Mouse (Mus musculus) embryonic facial prominence, embryonic 11.5 days (tissue): ENCODE measurements at regions not wholly inside any gene's neighbourhood (a gene's known extent, or its start where the extent isn't known, plus 50 kb on each side); places are given as distances from the start of the nearest gene placed in this dataset.

Source experiments
- ATAC-seq: fragments of 200-750 bp; cut with Nextera tagmentation; replicated peaks from 2 replicates; pipeline ENCODE4 v1.8.0; 2017; ENCODE audit warnings: low read depth; ENCODE audit not compliant: insufficient number of reproducible peaks, low FRiP score, low TSS enrichment
- DNase-seq: peaks from one replicate; pipeline ENCODE4 v3.0.0-alpha.2; 2015; ENCODE audit warnings: low spot score
- H3K27ac ChIP-seq: fragments of 300-500 bp; sonication (generic); replicated peaks from 2 replicates; pipeline ENCODE4 v1.5.1; 2014; ENCODE audit warnings: mild to moderate bottlenecking, low read depth, low read length, control low read depth
- H3K27me3 ChIP-seq: fragments of 300-500 bp; sonication (generic); 2 replicates; pipeline ENCODE4 v1.6.1; 2014; ENCODE audit warnings: mild to moderate bottlenecking, low read length, moderate library complexity, mixed read lengths; ENCODE audit not compliant: control insufficient read depth, insufficient read depth
- H3K36me3 ChIP-seq: fragments of 300-500 bp; sonication (generic); replicated peaks from 2 replicates; pipeline ENCODE4 v1.6.1; 2014; ENCODE audit warnings: low read depth, mild to moderate bottlenecking, low read length, moderate library complexity, mixed read lengths; ENCODE audit not compliant: control insufficient read depth, insufficient read depth
- H3K4me1 ChIP-seq: fragments of 300-500 bp; sonication (generic); 2 replicates; pipeline ENCODE4 v1.6.1; 2014; ENCODE audit warnings: low read length, mixed read lengths; ENCODE audit not compliant: control insufficient read depth, insufficient read depth
- H3K4me2 ChIP-seq: fragments of 300-500 bp; sonication (generic); 2 replicates; pipeline ENCODE4 v1.6.1; 2014; ENCODE audit warnings: low read depth, mild to moderate bottlenecking, control low read depth, low read length, moderate library complexity
- H3K4me3 ChIP-seq: fragments of 300-500 bp; sonication (generic); 2 replicates; pipeline ENCODE4 v1.5.1; 2014; ENCODE audit warnings: low read depth, low read length, control low read depth
- H3K9ac ChIP-seq: fragments of 300-500 bp; sonication (generic); replicated peaks from 2 replicates; pipeline ENCODE4 v1.6.1; 2014; ENCODE audit warnings: mild to moderate bottlenecking, control low read depth, low read length
- H3K9me3 ChIP-seq: fragments of 300-500 bp; sonication (generic); replicated peaks from 2 replicates; pipeline ENCODE4 v1.6.1; 2016; ENCODE audit warnings: mild to moderate bottlenecking, low read length, inconsistent platforms, mixed read lengths; ENCODE audit not compliant: control insufficient read depth
- WGBS: fragments of 180-500 bp; shearing (Covaris S2); extraction: QIAGEN DNeasy Blood & Tissue Kit; methylation state at CpG from one replicate; pipeline ENCODE4 v1.1.7; 2014; 5-methylcytosine and 5-hydroxymethylcytosine counted together

DNA sequence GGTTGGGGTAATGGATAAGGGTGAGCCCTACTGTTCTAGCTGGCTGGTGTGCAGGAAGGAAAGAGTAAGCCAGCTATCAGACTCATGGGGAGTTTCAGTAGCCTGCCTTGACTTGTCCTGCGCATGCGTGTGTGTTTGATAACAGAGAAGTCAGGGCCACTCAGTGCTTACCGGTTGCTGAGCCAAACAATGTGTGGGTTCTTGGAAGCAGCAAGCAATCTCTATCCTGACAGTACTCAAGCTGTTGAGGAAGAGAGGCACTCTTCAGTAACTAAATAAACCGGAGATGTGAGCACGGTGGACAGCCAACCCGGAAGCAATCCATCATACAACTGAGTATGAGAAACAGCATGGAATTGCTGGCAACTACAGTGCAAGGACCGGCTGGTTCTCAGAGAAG, 160.1 kb upstream of the Arid1b start:
- 81% methylated on average over 7 of the region's 7 CpGs for WGBS
- Histone ChIP-seq H3K9ac (no peak overlapping the region), H3K4me3 (no peak overlapping the region), H3K4me2 (no peak overlapping the region), H3K9me3 (no peaks in the 10 kb centered on the region), H3K4me1 (no peaks in the 10 kb centered on the region), H3K27ac (no peak overlapping the region), H3K36me3 (no peaks in the 10 kb centered on the region), H3K27me3 (no peaks in the 10 kb centered on the region)
- ATAC-seq: no peak
- no peak for DNase-seq

DNA sequence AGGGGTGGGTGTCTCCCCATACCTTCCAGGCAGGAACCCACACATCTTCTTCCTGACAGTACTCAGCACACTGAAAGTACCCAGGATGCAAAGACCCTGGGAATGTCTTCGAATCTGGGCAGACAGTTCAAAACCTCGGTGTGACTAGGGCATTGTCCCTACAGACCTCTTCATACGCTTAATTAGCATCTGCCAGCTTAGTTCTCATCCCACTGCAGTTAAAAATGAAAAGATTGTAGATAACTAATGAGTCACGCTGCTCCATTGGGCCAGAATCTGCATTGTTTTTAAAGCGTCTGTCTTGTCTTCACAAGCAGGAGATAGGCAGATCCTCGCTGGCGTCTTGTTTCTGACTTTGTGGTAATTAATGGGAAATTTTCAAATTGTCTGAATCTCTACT, 159.6 kb upstream of the Arid1b start:
- Histone ChIP-seq H3K4me1 (no peaks in the 10 kb centered on the region), H3K9me3 (no peaks in the 10 kb centered on the region), H3K36me3 (no peaks in the 10 kb centered on the region), H3K9ac (no peak overlapping the region), H3K27me3 (no peaks in the 10 kb centered on the region), H3K27ac (no peak overlapping the region), H3K4me3 (no peak overlapping the region), H3K4me2 (no peak overlapping the region)
- no peak for ATAC-seq
- DNase-seq: no peak
- WGBS: 68% methylated on average over 7 of the region's 7 CpGs

DNA sequence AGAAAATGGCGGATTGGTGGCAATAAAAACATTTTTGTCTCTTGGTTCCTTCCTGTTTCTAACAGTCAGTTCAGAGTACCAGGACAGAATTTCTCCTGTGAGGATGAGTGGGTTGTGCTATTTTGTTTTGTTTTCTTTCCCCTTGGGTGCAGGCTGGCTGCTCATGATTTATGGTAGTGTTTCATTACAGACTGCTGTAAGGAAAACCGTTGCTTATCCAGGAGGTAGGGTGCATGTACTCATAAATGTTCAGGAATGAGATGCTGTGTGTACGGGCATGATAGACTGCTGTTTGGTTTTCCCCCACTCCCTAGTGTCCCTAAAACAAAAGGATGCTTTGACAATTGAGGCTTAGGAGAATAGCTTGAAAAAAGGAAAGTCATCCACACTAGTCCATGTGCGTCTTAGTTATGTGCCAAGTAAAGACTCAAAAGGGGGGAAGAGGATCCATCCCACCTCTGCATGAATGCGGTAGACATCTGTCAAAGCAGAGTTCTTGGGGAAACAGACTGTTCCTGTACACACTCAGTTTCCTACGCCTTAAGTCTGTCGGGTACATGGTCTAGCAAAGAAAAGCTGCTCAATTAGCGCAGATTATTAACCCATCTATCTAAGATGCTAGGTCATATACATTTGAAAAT, 158.9 kb upstream of the Arid1b start:
- H3K4me2 ChIP-seq: no peak overlapping the region
- 81% methylated on average over 8 of the region's 8 CpGs for WGBS

DNA sequence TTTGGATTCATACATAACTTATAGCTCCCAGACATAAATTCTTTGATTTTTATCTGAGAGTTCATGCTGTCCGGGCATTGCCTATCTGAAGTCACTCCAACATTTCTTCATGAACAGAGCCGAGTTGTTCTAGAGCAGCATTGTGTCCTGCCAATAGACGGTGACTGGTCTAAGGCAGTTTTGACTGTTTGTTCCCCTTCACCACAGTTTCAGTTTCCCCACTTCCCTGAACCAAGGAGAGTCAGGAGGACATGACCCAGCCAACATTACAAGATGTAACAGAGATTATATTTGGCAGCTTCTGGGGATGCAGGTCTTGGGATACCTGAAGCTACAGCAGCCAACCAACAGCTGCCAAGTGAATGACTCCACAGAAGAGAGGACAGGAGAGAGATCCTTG, 154.0 kb upstream of the Arid1b start:
- Histone ChIP-seq H3K4me1 (no peaks in the 10 kb centered on the region), H3K9ac (no peak overlapping the region), H3K27me3 (no peaks in the 10 kb centered on the region), H3K4me3 (no peak overlapping the region), H3K4me2 (no peak overlapping the region), H3K27ac (no peak overlapping the region), H3K9me3 (no peaks in the 10 kb centered on the region), H3K36me3 (no peaks in the 10 kb centered on the region)
- DNase-seq: no peak
- 88% methylated on average over 3 of the region's 3 CpGs for WGBS
- no peak for ATAC-seq

More for the DNA sequence above, 158.9 kb upstream of the Arid1b start:
- Histone ChIP-seq H3K36me3 (no peaks in the 10 kb centered on the region), H3K9ac (no peak overlapping the region), H3K9me3 (no peaks in the 10 kb centered on the region), H3K27ac (no peak overlapping the region), H3K4me1 (no peaks in the 10 kb centered on the region), H3K27me3 (no peaks in the 10 kb centered on the region), H3K4me3 (no peak overlapping the region)
- DNase-seq (no peak), ATAC-seq (no peak)

DNA sequence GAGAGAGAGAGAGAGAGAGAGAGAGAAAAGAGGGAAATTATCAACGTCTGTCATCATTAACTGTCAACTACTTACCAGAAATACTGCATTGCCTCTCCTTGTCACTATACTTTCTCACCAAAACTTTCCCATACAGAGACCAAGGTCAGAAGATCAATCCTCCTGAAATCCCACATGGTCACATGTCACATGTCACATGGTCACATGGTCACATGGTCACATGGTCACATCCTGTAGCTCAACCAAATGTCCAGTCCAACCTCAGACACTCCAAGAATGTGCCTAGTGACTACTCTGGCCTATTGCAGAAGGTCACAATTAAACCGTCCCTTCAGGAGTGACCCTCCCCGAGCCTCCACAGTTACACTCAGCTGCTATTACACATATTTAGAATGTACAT, 135.8 kb upstream of the Arid1b start:
- Histone ChIP-seq H3K4me2 (no peak overlapping the region), H3K9ac (no peak overlapping the region), H3K27ac (no peak overlapping the region), H3K4me3 (no peak overlapping the region), H3K36me3 (no peaks in the 10 kb centered on the region), H3K9me3 (no peaks in the 10 kb centered on the region), H3K4me1 (no peaks in the 10 kb centered on the region), H3K27me3 (no peaks in the 10 kb centered on the region)
- ATAC-seq (no peak), DNase-seq (no peak)
- WGBS: 90% methylated on average over 3 of the region's 3 CpGs

DNA sequence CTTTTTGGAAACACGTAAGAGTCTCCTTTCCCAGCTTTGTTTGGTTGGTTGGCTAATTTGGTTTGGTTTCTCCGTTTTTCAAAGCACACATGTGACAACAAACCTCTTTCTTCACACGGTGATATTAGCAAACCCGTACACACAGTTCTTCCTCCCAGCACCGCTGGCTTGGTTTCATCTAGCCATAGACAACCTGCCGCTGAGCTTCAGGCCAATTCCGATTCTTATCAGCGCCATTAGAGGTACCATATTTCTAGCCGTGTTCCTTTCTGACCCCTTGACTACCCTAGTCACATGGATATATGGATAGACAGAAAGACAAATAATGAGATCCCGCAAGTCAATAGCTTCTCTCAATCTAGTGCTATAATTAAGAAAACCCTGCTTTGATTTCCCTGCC, 129.2 kb upstream of the Arid1b start:
- 89% methylated on average over 10 of the region's 10 CpGs for WGBS
- Histone ChIP-seq H3K27me3 (no peaks in the 10 kb centered on the region), H3K4me1 (0 out of 2 replicates have a peak, but pooled peaks cover 2% of the 10 kb centered on the region), H3K27ac (no peak overlapping the region), H3K4me3 (no peak overlapping the region), H3K9me3 (no peaks in the 10 kb centered on the region), H3K9ac (no peak overlapping the region), H3K4me2 (no peak overlapping the region), H3K36me3 (no peaks in the 10 kb centered on the region)
- DNase-seq: no peak
- ATAC-seq: no peak

DNA sequence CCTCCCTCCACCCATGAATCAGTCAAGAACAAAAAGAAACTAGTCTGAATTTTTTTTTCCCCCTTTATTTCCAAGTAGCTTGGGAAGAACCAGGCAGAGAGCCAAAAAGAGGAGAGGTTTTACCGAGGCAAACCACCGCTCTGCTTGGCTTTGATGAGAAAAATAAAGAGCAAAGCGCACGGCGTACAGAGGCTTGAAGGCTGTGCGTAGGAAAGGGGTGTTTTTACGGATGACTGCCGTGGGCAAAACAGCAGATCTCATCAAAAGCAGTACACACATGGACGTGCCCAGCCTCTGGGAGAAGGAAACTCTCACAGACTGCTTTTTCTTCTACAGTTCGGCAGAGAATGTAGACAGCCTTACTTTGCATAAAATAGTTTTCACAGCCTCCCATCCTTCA, 128.5 kb upstream of the Arid1b start:
- 47% methylated on average over 10 of the region's 10 CpGs for WGBS
- H3K4me2 ChIP-seq: no peak overlapping the region
- ATAC-seq: no peak

DNA sequence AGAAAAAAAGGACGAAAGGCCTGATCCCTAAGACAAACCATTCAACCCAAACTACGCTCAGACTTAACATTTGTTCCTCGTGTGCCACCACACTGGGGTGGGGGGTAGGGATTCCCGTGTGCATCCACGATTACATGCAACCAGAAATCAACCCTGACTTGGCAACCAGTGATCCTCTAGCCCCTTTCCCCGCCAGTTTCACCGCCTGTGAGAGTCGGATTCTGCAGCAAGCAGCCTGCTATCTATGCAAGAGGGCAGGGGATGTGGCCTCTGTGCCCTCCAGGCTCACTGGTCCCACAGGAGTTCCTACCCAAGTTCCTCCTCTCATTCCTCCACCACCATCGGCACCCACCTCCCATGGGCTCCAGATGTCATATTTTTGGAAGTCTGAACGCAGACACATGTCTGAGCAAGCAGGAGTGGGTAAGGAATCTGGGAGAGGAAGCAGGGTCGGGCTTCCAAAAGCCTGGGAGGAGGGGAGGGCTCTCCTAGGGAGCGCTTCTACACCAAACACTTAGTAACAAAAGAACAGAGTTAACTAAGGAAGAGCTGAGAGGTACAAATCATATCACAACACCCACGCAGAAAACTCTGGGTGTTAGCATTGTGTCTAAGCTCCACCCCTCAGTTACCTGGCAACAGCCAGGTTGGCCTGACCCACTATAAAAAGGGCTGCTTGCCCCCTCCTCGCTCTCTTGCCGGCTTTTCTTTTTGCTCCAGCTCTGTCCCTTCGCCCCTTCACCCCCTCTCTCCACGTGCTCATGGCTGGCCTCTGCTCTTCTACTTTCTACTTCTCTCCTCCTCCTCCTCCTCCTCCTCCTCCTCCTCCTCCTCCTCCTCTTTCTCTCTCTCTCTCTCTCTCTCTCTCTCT, 127.9 kb upstream of the Arid1b start:
- no peaks in the 10 kb centered on the region for H3K36me3 ChIP-seq
- no peak overlapping the region for H3K4me2 ChIP-seq
- peak overlapping the region; percentile 38 for H3K9ac ChIP-seq
- no peaks in the 10 kb centered on the region for H3K9me3 ChIP-seq
- ATAC-seq (peak; percentile 59; the same call in 1 of the 2 replicates), DNase-seq (peak; percentile 10)
- 0 out of 2 replicates have a peak, but pooled peaks cover 2% of the 10 kb centered on the region for H3K4me1 ChIP-seq
- no peak overlapping the region for H3K27ac ChIP-seq
- no peaks in the 10 kb centered on the region for H3K27me3 ChIP-seq
- H3K4me3 ChIP-seq: no peak overlapping the region
- 45% methylated on average over 17 of the region's 17 CpGs for WGBS

More for the DNA sequence above, 128.5 kb upstream of the Arid1b start:
- no peak for DNase-seq
- no peaks in the 10 kb centered on the region for H3K36me3 ChIP-seq
- no peak overlapping the region; the same call in 1 of the 2 replicates for H3K9ac ChIP-seq
- 0 out of 2 replicates have a peak, but pooled peaks cover 2% of the 10 kb centered on the region for H3K4me1 ChIP-seq
- no peak overlapping the region for H3K4me3 ChIP-seq
- no peaks in the 10 kb centered on the region for H3K27me3 ChIP-seq
- H3K9me3 ChIP-seq: no peaks in the 10 kb centered on the region
- H3K27ac ChIP-seq: no peak overlapping the region
